Mouse (Mus musculus) A20 (cell line): ENCODE results near the gene Gm49398.

Experiments
- DNase-seq: peaks from one replicate; pipeline ENCODE4 v3.0.0-alpha.2; 2011; ENCODE audit warnings: low read depth, low spot score

Gene Gm49398

DNA sequence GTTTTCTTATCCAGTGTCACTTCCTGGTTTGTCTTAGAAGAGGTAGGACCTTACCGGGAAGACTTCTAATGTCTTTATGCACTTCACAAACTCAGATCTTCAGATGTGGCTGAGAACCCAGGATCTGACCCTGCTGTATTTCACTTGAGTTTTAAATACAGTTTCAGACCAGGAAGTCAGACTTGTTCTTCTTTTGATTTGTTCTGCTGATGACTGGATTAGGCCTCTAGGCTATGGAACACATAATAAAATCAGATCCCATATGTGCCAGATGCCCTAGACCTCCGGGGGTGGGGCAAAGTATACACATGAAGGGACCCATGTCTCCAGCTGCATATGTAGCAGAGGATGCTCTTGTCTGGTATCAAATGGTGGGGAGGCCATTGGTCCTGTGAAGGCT lies at the start of gene Gm49398:
Gene Gm49398, minus strand, starts transcription at position 101 of the 400 bp plus-strand sequence.
- DNase-seq, result no peak

DNA sequence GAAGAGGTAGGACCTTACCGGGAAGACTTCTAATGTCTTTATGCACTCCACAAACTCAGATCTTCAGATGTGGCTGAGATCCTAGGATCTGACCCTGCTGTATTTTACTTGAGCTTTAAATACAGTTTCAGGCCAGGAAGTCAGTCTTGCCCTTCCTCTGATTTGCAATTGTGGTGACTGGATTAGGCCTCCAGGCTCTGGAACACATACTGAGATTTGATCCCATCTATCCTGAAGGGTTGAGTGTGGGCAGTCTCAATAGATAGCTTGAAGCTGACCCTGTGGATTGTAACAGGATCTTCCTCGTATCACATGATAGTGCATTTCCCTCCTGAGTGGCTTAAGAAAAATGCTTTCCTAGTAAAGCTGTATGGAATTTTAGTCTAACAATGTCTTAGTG lies 33.4 kb downstream of the Gm49398 start, which contains the start of gene Cts8:
Gene Cts8, minus strand, starts transcription at position 101 of the 400 bp plus-strand sequence.
- DNase-seq, result no peak

DNA sequence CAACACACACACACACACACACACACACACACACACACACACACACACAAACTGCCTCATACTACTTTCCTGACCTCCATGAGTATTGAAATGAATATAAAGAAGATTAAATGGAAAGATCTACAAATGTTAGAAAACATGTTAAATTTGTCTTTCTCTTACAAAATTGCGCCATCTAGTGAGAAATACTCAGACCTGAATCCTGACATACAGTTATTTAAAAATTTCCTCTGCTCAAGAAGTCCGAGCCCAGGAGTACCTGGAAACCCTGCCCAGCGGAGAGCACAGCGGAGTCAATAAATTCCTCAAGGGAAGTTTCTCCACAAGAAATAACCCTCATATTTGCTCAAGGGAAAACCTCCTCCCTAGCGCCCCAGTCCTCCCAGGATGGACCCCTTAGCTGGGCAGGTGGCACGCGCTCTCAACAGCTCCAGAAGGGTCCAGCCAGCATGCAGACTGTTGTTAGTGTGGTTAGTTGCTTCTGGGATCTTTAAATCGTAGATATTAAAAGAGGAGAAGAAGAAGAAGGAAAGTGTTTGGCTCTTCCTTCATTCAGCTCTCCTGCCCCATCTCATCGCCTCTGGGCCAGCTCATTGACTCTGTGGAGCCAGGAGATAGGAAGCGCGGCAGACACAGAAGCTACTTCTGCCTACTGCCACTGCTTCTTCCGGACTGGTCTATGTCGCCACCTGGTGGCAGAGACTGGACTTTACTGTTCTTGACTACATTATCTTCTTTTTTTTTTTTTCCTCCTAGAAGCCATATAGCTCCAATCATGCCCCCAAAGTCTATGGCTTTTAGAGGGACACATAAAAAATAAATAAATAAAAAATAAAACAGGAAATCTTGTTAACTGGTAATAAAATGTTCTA lies 47.3 kb downstream of the Gm49398 start:
- DNase-seq, result peak; percentile 20

DNA sequence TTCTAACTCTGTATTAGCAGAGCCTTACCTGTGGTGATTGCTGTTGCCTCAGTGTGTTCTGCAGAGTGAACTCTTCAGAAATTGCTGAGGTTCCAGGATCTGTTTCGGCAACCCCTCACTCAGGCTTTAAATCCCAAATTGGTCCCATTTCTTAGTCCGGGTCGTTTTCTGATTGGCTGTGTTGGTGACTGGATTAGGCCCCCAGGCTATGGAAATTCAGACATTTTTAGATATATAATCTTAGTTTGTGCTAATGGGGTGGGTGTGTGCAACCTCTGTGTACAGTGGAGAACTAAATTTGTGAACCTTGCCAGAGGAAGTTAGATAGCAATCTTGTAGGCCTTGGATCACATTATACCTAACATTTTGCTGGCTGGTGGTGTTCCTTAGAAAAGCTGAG lies 85.3 kb downstream of the Gm49398 start, which contains the start of gene Cts6:
Gene Cts6, minus strand, starts transcription at position 101 of the 400 bp plus-strand sequence.
- DNase-seq, result no peak
